Mouse (Mus musculus) embryonic fibroblast, embryonic 13.5 days (primary cell): Measurements from ENCODE around the gene Cenpa.
"Not testable (repeated sequence)": the region's sequence is repeated elsewhere in the genome, so short reads cannot be mapped to it uniquely, and the experiment has no call there.

ENCODE experiments used
- CTCF ChIP-seq: IDR thresholded peaks from 2 replicates; pipeline ENCODE4 v1.5.1; 2011; ENCODE audit warnings: mild to moderate bottlenecking, control low read depth, low read length, moderate library complexity, borderline replicate concordance; ENCODE audit not compliant: insufficient read depth
- POLR2A ChIP-seq: IDR thresholded peaks from 2 replicates; pipeline ENCODE4 v1.6.1; 2011; ENCODE audit warnings: low read depth, mild to moderate bottlenecking, control low read depth, low read length, moderate library complexity

- not testable (repeated sequence) for TF ChIP-seq CTCF, POLR2A
Observed at GRCm38 (mm10) chr5:30678069-30678468, 11.5 kb downstream of the Cenpa start.
